In the genomic region with DNA sequence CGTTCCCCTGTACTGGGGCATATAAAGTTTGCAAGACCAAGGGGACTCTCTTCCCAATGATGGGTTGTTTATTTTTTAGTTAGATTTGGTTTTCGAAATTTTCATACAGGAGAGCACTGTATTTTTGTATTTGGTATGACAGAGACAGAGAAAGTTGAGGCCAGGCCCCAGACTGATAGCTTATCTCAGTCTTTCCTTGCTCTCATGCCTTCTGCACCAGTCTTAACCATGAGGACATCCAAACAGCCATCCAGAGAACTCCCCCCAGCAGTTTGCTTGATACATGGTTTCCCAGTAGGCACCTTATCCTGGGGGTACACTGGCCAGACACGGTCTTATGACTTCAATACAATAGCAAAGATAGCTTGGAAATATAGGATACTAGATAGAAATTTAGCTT, we compare ENCODE assay signal across 23 mouse cellular contexts. TPM values are rescaled to one million over a fixed set of nuclear protein-coding genes. Genes with fewer than 3 reads are reported as not detected.
DNase-seq lines count a peak whose midpoint lies in the region; ATAC-seq and TF ChIP-seq lines count a peak whose summit lies in the region.
"Had no signal": no experiment of that assay in that cellular context is flagged by ENCODE, and none has a peak within 500 bp of the region (broad histone marks: within the 10 kb centered on the region; RNA-seq: fewer than 3 reads in every experiment).

No protein-coding gene starts in this region.

- no peaks in the 10 kb centered on the region for H3K36me3 ChIP-seq in liver, postnatal 0 days (replicated peaks; ENCODE audit: insufficient read depth, low read length)
- H3K36me3 ChIP-seq in liver, embryonic 13.5 days: no peaks in the 10 kb centered on the region
- H3K36me3 ChIP-seq in liver, embryonic 16.5 days (ENCODE audit: control insufficient read depth, insufficient read depth): no peaks in the 10 kb centered on the region
- H3K36me3 ChIP-seq: G1E; hindbrain, embryonic 12.5 days; hindbrain, embryonic 15.5 days had no signal

- no peaks in the 10 kb centered on the region for H3K27me3 ChIP-seq in liver, postnatal 0 days (ENCODE audit: insufficient read depth, low read length)
- H3K27me3 ChIP-seq in liver, embryonic 13.5 days: no peaks in the 10 kb centered on the region; the same call in 1 of the 2 replicates
- no peaks in the 10 kb centered on the region for H3K27me3 ChIP-seq in liver, embryonic 16.5 days (ENCODE audit: control insufficient read depth, insufficient read depth, low read depth, low read length)
- H3K27me3 ChIP-seq: CH12.LX; hindbrain, embryonic 15.5 days had no signal

- no peak for ATAC-seq in liver, postnatal 0 days
- peak; percentile 98 for ATAC-seq in liver, embryonic 13.5 days (ENCODE audit: low read depth)
- ATAC-seq in liver, embryonic 16.5 days (ENCODE audit: low read depth): peak; percentile 88
- ATAC-seq: forebrain, embryonic 14.5 days; forebrain, postnatal 0 days; Patski had no signal

- H3K27ac ChIP-seq in liver, postnatal 0 days (ENCODE audit: low read depth): no peak overlapping the region
- H3K27ac ChIP-seq in liver, embryonic 13.5 days: no peak overlapping the region
- H3K27ac ChIP-seq in liver, embryonic 16.5 days (ENCODE audit: low read length): no peak overlapping the region
- H3K27ac ChIP-seq: forebrain, embryonic 10.5 days; gastrocnemius, adult 2 months; hindbrain, embryonic 12.5 days; hindbrain, embryonic 15.5 days had no signal

- H3K4me2 ChIP-seq in liver, postnatal 0 days (ENCODE audit: low read depth, low read length): no peak overlapping the region
- H3K4me2 ChIP-seq in liver, embryonic 13.5 days: 0 out of 2 replicates have a peak overlapping the region, but pooled peaks have one; percentile 8
- no peak overlapping the region for H3K4me2 ChIP-seq in liver, embryonic 16.5 days (ENCODE audit: low read depth, low read length)
- H3K4me2 ChIP-seq: heart, embryonic 11.5 days; hindbrain, embryonic 12.5 days; hindbrain, embryonic 15.5 days had no signal

- no peak overlapping the region for H3K9ac ChIP-seq in liver, postnatal 0 days (replicated peaks)
- no peak overlapping the region for H3K9ac ChIP-seq in liver, embryonic 13.5 days
- no peak overlapping the region for H3K9ac ChIP-seq in liver, embryonic 16.5 days (ENCODE audit: low read depth, low read length)
- H3K9ac ChIP-seq: forebrain, postnatal 0 days; hindbrain, embryonic 12.5 days; hindbrain, embryonic 15.5 days had no signal

- H3K4me3 ChIP-seq in liver, postnatal 0 days (ENCODE audit: low read depth, low read length): no peak overlapping the region
- no peak overlapping the region for H3K4me3 ChIP-seq in liver, embryonic 13.5 days (replicated peaks)
- H3K4me3 ChIP-seq in liver, embryonic 16.5 days (ENCODE audit: low read depth, low read length): no peak overlapping the region
- H3K4me3 ChIP-seq: forebrain, embryonic 10.5 days; gastrocnemius, adult 2 months; hindbrain, embryonic 12.5 days; hindbrain, embryonic 15.5 days had no signal

- TF ChIP-seq CTCF in liver, postnatal 0 days (IDR thresholded peaks at IDR 0.05; ENCODE audit: low read depth): no peak

- no peaks in the 10 kb centered on the region for H3K4me1 ChIP-seq in liver, postnatal 0 days (ENCODE audit: insufficient read depth)
- H3K4me1 ChIP-seq in liver, embryonic 13.5 days (replicated peaks): peaks cover 5% of the 10 kb centered on the region
- H3K4me1 ChIP-seq in liver, embryonic 16.5 days (ENCODE audit: control insufficient read depth, low read depth, low read length): peaks cover 2% of the 10 kb centered on the region; the same call in 1 of the 2 replicates
- H3K4me1 ChIP-seq: forebrain, embryonic 10.5 days; hindbrain, embryonic 12.5 days; hindbrain, embryonic 15.5 days had no signal

- no peak for TF ChIP-seq EP300 in liver, postnatal 0 days (IDR thresholded peaks at IDR 0.05; ENCODE audit: low read depth)

- no peaks in the 10 kb centered on the region for H3K9me3 ChIP-seq in liver, postnatal 0 days (ENCODE audit: low read length)
- H3K9me3 ChIP-seq in liver, embryonic 13.5 days (replicated peaks): no peaks in the 10 kb centered on the region
- H3K9me3 ChIP-seq in liver, embryonic 16.5 days (replicated peaks; ENCODE audit: control insufficient read depth, low read length): no peaks in the 10 kb centered on the region
- H3K9me3 ChIP-seq: forebrain, embryonic 10.5 days; G1E; hindbrain, embryonic 12.5 days; hindbrain, embryonic 15.5 days had no signal

- peak; percentile 33 for DNase-seq in liver
- no peak for DNase-seq in liver, postnatal 0 days
- DNase-seq in liver, embryonic 13.5 days: peak; percentile 34
- DNase-seq in right cerebral cortex, postnatal 36 days (ENCODE audit: low spot score in 2 of 2): no peak
- no peak for DNase-seq in B cell, adult 2 months
- DNase-seq: adrenal gland, postnatal 10 days; adrenal gland, postnatal 36 days; cerebellum, adult 11-12 months; cerebellum, adult 9-10 months; cerebellum, postnatal 14 days; forebrain, postnatal 0 days; gastrocnemius, adult 2 months; gastrocnemius, postnatal 14 days; heart, adult 11 months had no signal

- WGBS in liver, postnatal 0 days (ENCODE audit: insufficient replicate concordance): 74% methylated on average over 3 of the region's 3 CpGs
- 36% methylated on average over 3 of the region's 3 CpGs for WGBS in liver, embryonic 13.5 days (ENCODE audit: insufficient replicate concordance)
- 48% methylated on average over 3 of the region's 3 CpGs for WGBS in liver, embryonic 16.5 days (ENCODE audit: insufficient replicate concordance)

RNA-seq across cellular contexts. Expression of gene Maged1, which starts 11.6 kb away (rescaled TPM):
- 67.5 and 67.6 TPM in 2 replicates for polyA plus RNA-seq in liver, postnatal 0 days (2015; fragmentation: Nextera tagmentation; extraction: Ambion mirVana)
- 74.3 and 89.8 TPM in 2 replicates for polyA plus RNA-seq in liver, embryonic 13.5 days (2015; fragmentation: Nextera tagmentation; extraction: Ambion mirVana)
- polyA plus RNA-seq in liver, embryonic 16.5 days (2015; fragmentation: Nextera tagmentation; extraction: Ambion mirVana): 74.9 and 84.6 TPM in 2 replicates

Comparison
In these comparisons a context has a peak if more than half of its experiments do, and no peak if none do; other contexts are left out.
1. DNase-seq: peak in liver (single experiment) and liver, embryonic 13.5 days (single experiment); none in liver, postnatal 0 days (single experiment), right cerebral cortex, postnatal 36 days (0 of 2) and B cell, adult 2 months (0 of 2).